Mouse (Mus musculus): Measurements from ENCODE around the gene Gvin1. TPM values are rescaled to one million over a fixed set of nuclear protein-coding genes. Genes with fewer than 3 reads are reported as not detected.
"Not testable (repeated sequence)": the region's sequence is repeated elsewhere in the genome, so short reads cannot be mapped to it uniquely, and the experiment has no call there.

Gene Gvin1
- 1.1 and 1.3 TPM in 2 replicates for polyA plus RNA-seq (2012; rRNA removed)

- DNase-seq (ENCODE audit: extremely low spot score in 1 of 2, low spot score in 1 of 2), result not testable (repeated sequence)
Measured at GRCm38 (mm10) chr7:106215177-106215576, at the start of gene Gvin1. Gene Gvin1 (minus strand): TSS chr7:106215326.

GRCm38 (mm10) chr7:106251844-106252517 lies 36.9 kb upstream of the Gvin1 start:
- no peak for DNase-seq (ENCODE audit: extremely low spot score in 1 of 2, low spot score in 1 of 2)

- no peak for DNase-seq (ENCODE audit: extremely low spot score in 1 of 2, low spot score in 1 of 2)
Measured at GRCm38 (mm10) chr7:106248922-106249321, 33.8 kb upstream of the Gvin1 start.

GRCm38 (mm10) chr7:106248245-106248644 lies 33.1 kb upstream of the Gvin1 start:
- no peak for DNase-seq (ENCODE audit: extremely low spot score in 1 of 2, low spot score in 1 of 2)

- no peak for DNase-seq (ENCODE audit: extremely low spot score in 1 of 2, low spot score in 1 of 2)
Measured at GRCm38 (mm10) chr7:106245601-106246000, 30.5 kb upstream of the Gvin1 start.

GRCm38 (mm10) chr7:106240484-106241275 lies 25.6 kb upstream of the Gvin1 start:
- DNase-seq (ENCODE audit: extremely low spot score in 1 of 2, low spot score in 1 of 2), result not testable (repeated sequence)

GRCm38 (mm10) chr7:106237192-106237465 lies 22.0 kb upstream of the Gvin1 start:
- no peak for DNase-seq (ENCODE audit: extremely low spot score in 1 of 2, low spot score in 1 of 2)

GRCm38 (mm10) chr7:106236327-106237191 lies 21.4 kb upstream of the Gvin1 start:
- no peak for DNase-seq (ENCODE audit: extremely low spot score in 1 of 2, low spot score in 1 of 2)

- DNase-seq (ENCODE audit: extremely low spot score in 1 of 2, low spot score in 1 of 2), result no peak
Measured at GRCm38 (mm10) chr7:106235596-106235995, 20.5 kb upstream of the Gvin1 start.

- DNase-seq (ENCODE audit: extremely low spot score in 1 of 2, low spot score in 1 of 2), result not testable (repeated sequence)
Measured at GRCm38 (mm10) chr7:106215910-106216309, 784 bp upstream of the Gvin1 start.

- not testable (repeated sequence) for DNase-seq (ENCODE audit: extremely low spot score in 1 of 2, low spot score in 1 of 2)
Measured at GRCm38 (mm10) chr7:106213770-106214169, 1.4 kb downstream of the Gvin1 start.

GRCm38 (mm10) chr7:106206630-106207029 lies 8.5 kb downstream of the Gvin1 start:
- DNase-seq (ENCODE audit: extremely low spot score in 1 of 2, low spot score in 1 of 2), result peak in 1 of 2 experiments; percentile 0

GRCm38 (mm10) chr7:106177065-106177464 lies 38.1 kb downstream of the Gvin1 start:
- DNase-seq (ENCODE audit: extremely low spot score in 1 of 2, low spot score in 1 of 2), result not testable (repeated sequence)

- DNase-seq (ENCODE audit: extremely low spot score in 1 of 2, low spot score in 1 of 2), result not testable (repeated sequence)
Measured at GRCm38 (mm10) chr7:106145013-106145754, 69.9 kb downstream of the Gvin1 start.

GRCm38 (mm10) chr7:106141128-106141895 lies 73.8 kb downstream of the Gvin1 start:
- not testable (repeated sequence) for DNase-seq (ENCODE audit: extremely low spot score in 1 of 2, low spot score in 1 of 2)

- DNase-seq (ENCODE audit: extremely low spot score in 1 of 2, low spot score in 1 of 2), result not testable (repeated sequence)
Measured at GRCm38 (mm10) chr7:106117090-106117948, 97.8 kb downstream of the Gvin1 start.

All from frontal cortex, adult 2 months (tissue).